Mouse (Mus musculus) lung, adult 2 months (tissue): ENCODE measurements around the gene Ubap1l.

ENCODE experiments used
- CTCF ChIP-seq: fragments of 200-500 bp; IDR thresholded peaks from 2 replicates; pipeline ENCODE4 v1.5.1; 2011; ENCODE audit warnings: mild to moderate bottlenecking, low read length, control low read depth; ENCODE audit not compliant: insufficient read depth
- POLR2A ChIP-seq: fragments of 200-500 bp; IDR thresholded peaks from 2 replicates; pipeline ENCODE4 v1.6.1; 2011; ENCODE audit warnings: low read depth, mild to moderate bottlenecking, control low read depth, low read length, borderline replicate concordance; ENCODE audit errors: extremely low read depth

- TF ChIP-seq CTCF (no peak), POLR2A (no peak)
Measured at GRCm38 (mm10) chr9:65407327-65407726, 46.5 kb downstream of the Ubap1l start.
